Mouse (Mus musculus) ES-Bruce4 (cell line): ENCODE measurements around the gene Espl1. TPM values are rescaled to one million over a fixed set of nuclear protein-coding genes. Genes with fewer than 3 reads are reported as not detected.
"Not testable (repeated sequence)": the region's sequence is repeated elsewhere in the genome, so short reads cannot be mapped to it uniquely, and the experiment has no call there.

Experiments
- H3K27ac ChIP-seq: 2 replicates; pipeline ENCODE4 v1.5.1; 2012; ENCODE audit warnings: low read length, inconsistent platforms; ENCODE audit not compliant: insufficient read depth
- H3K27me3 ChIP-seq: 2 replicates; pipeline ENCODE4 v1.6.1; 2012; ENCODE audit warnings: mild to moderate bottlenecking, low read length, inconsistent platforms; ENCODE audit not compliant: control insufficient read depth, poor library complexity, insufficient read depth, severe bottlenecking
- H3K36me3 ChIP-seq: 2 replicates; pipeline ENCODE4 v1.6.1; 2012; ENCODE audit warnings: inconsistent platforms, mild to moderate bottlenecking, low read length, moderate library complexity; ENCODE audit not compliant: control insufficient read depth, poor library complexity, insufficient read depth, severe bottlenecking
- H3K4me1 ChIP-seq: one replicate; pipeline ENCODE4 v1.8.1; 2011; ENCODE audit warnings: low read length; ENCODE audit not compliant: control insufficient read depth, insufficient read depth
- H3K4me3 ChIP-seq: 2 replicates; pipeline ENCODE4 v1.5.1; 2011; ENCODE audit warnings: low read depth, mild to moderate bottlenecking, low read length
- H3K9ac ChIP-seq: 2 replicates; pipeline ENCODE4 v1.6.1; 2012; ENCODE audit warnings: low read depth, mild to moderate bottlenecking, inconsistent platforms; ENCODE audit not compliant: poor library complexity, severe bottlenecking
- H3K9me3 ChIP-seq: replicated peaks from 2 replicates; pipeline ENCODE4 v1.6.1; 2012; ENCODE audit warnings: mild to moderate bottlenecking, low read length, inconsistent platforms; ENCODE audit not compliant: control insufficient read depth, poor library complexity, insufficient read depth, severe bottlenecking
- CTCF ChIP-seq: IDR thresholded peaks from one replicate; pipeline ENCODE4 v1.8.1; 2011; ENCODE audit warnings: low read depth, low read length
- EP300 ChIP-seq: IDR thresholded peaks from 2 replicates; pipeline ENCODE4 v1.6.1; 2011; ENCODE audit warnings: low read depth, low read length; ENCODE audit not compliant: insufficient read depth
- POLR2A ChIP-seq: IDR thresholded peaks from one replicate; pipeline ENCODE4 v1.8.1; 2011; ENCODE audit warnings: low read length; ENCODE audit not compliant: insufficient read depth
- polyA plus RNA-seq: library from polyadenylated mRNA; stranded (reverse); fragments of >200 nt; gene quantifications from 2 replicates; pipeline ENCODE4 v1.2.4, GENCODE M21; 2011; ENCODE audit warnings: low read depth; ENCODE audit not compliant: missing spikeins, insufficient read depth, insufficient read length

Gene Espl1
- polyA plus RNA-seq, 1 experiment: 71.7 TPM

GRCm38 (mm10) chr15:102324654-102325473 is 28.8 kb downstream of the Espl1 start:
- no peak for TF ChIP-seq CTCF
- no peak for TF ChIP-seq EP300
- TF ChIP-seq POLR2A: no peak
- H3K9me3 ChIP-seq: no peaks in the 10 kb centered on the region
- peak overlapping the region; percentile 75; the same call in 1 of the 2 replicates for H3K27ac ChIP-seq
- H3K36me3 ChIP-seq: peaks cover 34% of the 10 kb centered on the region
- H3K4me3 ChIP-seq: peak overlapping the region; percentile 21
- H3K9ac ChIP-seq: 0 out of 2 replicates have a peak overlapping the region, but pooled peaks have one; percentile 4
- no peaks in the 10 kb centered on the region for H3K4me1 ChIP-seq
- no peaks in the 10 kb centered on the region for H3K27me3 ChIP-seq

DNA sequence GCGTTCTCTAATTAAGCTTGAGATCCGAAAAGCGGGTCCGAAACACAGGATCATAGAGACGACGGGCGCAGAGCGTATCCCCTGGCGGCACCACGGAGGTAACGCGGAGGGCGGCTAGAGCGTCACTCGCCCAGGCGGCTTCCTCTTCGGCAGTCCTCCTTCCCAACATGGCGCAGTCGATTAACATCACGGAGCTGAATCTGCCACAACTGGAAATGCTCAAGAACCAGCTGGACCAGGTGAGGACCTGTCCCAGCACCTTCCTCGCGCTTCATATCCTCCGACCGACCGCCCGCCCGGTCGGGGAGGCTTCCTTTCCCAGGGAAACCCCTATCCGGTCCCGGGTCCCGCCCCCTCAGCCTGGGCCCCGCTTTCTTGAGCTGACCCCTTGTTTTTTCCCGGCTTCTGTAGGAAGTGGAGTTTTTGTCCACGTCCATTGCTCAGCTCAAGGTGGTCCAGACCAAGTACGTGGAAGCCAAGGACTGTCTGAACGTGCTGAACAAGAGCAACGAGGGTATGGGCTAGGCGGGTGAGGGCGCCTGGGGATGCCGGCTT is 30.0 kb downstream of the Espl1 start, which contains the start of gene Pfdn5:
TSS of gene Pfdn5 (plus strand) at position 95 of the 555 bp plus-strand sequence.
- peak within 1 kb of the TSS; percentile 75; the same call in 1 of the 2 replicates for H3K27ac ChIP-seq
- peaks cover 25% of the 10 kb centered on the region for H3K36me3 ChIP-seq
- peak within 1 kb of the TSS; percentile 72 for H3K9ac ChIP-seq
- no peaks in the 10 kb centered on the region for H3K4me1 ChIP-seq
- peak within 1 kb of the TSS; percentile 99 for H3K4me3 ChIP-seq
- TF ChIP-seq EP300 (0 out of 2 replicates have a peak, but pooled peaks have one; percentile 45), POLR2A (no peak), CTCF (no peak)
- no peaks in the 10 kb centered on the region for H3K9me3 ChIP-seq
- H3K27me3 ChIP-seq: no peaks in the 10 kb centered on the region

GRCm38 (mm10) chr15:102326892-102327291 is 30.8 kb downstream of the Espl1 start:
- Histone ChIP-seq H3K27ac (no peak overlapping the region), H3K36me3 (peaks cover 18% of the 10 kb centered on the region)

DNA sequence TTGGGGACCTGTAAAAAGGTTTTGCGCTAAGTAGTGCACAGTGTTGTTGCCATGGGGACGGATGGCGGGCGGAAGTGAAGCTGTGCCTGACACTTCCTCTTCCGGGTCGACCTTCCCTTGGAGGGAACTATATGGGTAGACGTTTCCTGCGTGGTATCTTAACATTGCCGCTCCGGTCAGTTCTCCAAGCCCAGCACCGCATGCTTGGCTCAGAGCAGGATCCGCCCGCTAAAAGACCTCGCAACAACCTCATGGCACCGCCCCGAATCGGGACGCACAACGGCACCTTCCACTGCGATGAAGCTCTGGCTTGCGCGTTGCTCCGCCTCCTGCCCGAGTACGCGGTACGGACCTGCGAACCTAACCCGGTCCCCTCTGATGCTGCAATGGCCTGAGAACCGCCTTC is 35.5 kb downstream of the Espl1 start, which contains the start of gene Myg1:
TSS of gene Myg1 (plus strand) at position 100 of the 406 bp plus-strand sequence.
- peak; percentile 11 for TF ChIP-seq POLR2A
- TF ChIP-seq CTCF: no peak
- TF ChIP-seq EP300: no peak
- no peaks in the 10 kb centered on the region for H3K9me3 ChIP-seq
- H3K4me1 ChIP-seq: no peaks in the 10 kb centered on the region
- H3K27ac ChIP-seq: no peak within 1 kb of the TSS
- no peaks in the 10 kb centered on the region for H3K27me3 ChIP-seq
- peaks cover 11% of the 10 kb centered on the region for H3K36me3 ChIP-seq
- peak within 1 kb of the TSS; percentile 74 for H3K4me3 ChIP-seq
- H3K9ac ChIP-seq: peak within 1 kb of the TSS; percentile 10

More at GRCm38 (mm10) chr15:102326892-102327291, 30.8 kb downstream of the Espl1 start:
- no peak for TF ChIP-seq POLR2A
- Histone ChIP-seq H3K9ac (peak overlapping the region; percentile 72), H3K27me3 (no peaks in the 10 kb centered on the region), H3K9me3 (no peaks in the 10 kb centered on the region), H3K4me1 (no peaks in the 10 kb centered on the region), H3K4me3 (no peak overlapping the region; the same call in 1 of the 2 replicates)

GRCm38 (mm10) chr15:102335254-102335653 is 39.2 kb downstream of the Espl1 start:
- no peak for TF ChIP-seq POLR2A
- no peak for TF ChIP-seq EP300
- TF ChIP-seq CTCF: no peak
- no peaks in the 10 kb centered on the region for H3K9me3 ChIP-seq
- no peak overlapping the region for H3K27ac ChIP-seq
- H3K4me1 ChIP-seq: no peaks in the 10 kb centered on the region
- H3K27me3 ChIP-seq: no peaks in the 10 kb centered on the region
- no peak overlapping the region for H3K9ac ChIP-seq
- no peak overlapping the region for H3K4me3 ChIP-seq
- peaks cover 36% of the 10 kb centered on the region for H3K36me3 ChIP-seq

DNA sequence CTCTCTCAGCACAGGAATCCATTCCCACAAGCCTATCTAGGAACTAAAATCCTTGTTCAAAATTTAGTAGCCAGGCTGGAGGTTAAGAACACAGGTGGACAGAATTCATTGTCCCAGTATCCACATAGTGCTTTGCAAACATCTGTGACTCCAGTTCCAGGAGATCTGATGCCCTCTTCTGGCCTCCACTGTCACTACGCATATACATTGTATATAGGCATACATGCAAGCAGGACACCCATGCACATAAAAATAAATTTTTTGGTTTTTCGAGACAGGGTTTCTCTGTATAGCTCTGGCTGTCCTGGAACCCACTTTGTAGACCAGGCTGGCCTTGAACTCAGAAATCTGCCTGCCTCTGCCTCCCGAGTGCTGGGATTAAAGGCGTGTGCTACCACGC is 39.9 kb downstream of the Espl1 start:
- H3K9me3 ChIP-seq: not testable (repeated sequence)
- peaks cover 39% of the 10 kb centered on the region for H3K36me3 ChIP-seq

More for the DNA sequence above, 39.9 kb downstream of the Espl1 start:
- not testable (repeated sequence) for H3K4me1 ChIP-seq, H3K9ac ChIP-seq, H3K27ac ChIP-seq, H3K27me3 ChIP-seq, H3K4me3 ChIP-seq
